Mouse (Mus musculus): ENCODE measurements at regions not wholly inside any gene's neighbourhood (a gene's known extent, or its start where the extent isn't known, plus 50 kb on each side); places are given as distances from the start of the nearest gene placed in this dataset.

DNA sequence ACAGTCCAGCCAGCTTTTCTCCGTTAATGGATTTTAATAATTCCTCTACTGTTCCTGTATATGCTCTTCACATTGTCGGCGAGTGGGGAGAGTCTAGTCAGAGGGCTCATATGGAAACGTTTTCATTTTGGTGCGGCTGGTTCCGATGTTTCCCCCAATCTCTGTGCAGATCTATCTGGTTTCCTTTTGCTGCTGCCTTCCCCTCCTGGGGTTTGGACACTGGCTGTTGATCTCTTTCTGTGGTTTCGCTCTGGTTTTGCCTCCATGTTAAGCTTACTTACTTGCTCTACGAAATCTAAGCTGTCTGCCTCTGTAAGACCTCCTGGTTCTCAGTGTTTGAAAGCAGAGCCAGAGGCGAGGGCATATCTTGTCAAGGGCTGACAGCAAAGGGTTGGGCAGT, 221.7 kb downstream of the Ndfip2 start:
- Histone ChIP-seq H3K9me3 (replicated peaks) (no peaks in the 10 kb centered on the region), H3K9ac (replicated peaks) (no peak overlapping the region), H3K36me3 (no peaks in the 10 kb centered on the region), H3K4me3 (replicated peaks) (no peak overlapping the region), H3K4me1 (peaks cover 12% of the 10 kb centered on the region; the same call in 1 of the 2 replicates), H3K4me2 (no peak overlapping the region), H3K27ac (replicated peaks) (no peak overlapping the region), H3K27me3 (replicated peaks) (no peaks in the 10 kb centered on the region)
- 78% methylated on average over 9 of the region's 9 CpGs for WGBS
- no peak for ATAC-seq (ENCODE audit: low FRiP score)

DNA sequence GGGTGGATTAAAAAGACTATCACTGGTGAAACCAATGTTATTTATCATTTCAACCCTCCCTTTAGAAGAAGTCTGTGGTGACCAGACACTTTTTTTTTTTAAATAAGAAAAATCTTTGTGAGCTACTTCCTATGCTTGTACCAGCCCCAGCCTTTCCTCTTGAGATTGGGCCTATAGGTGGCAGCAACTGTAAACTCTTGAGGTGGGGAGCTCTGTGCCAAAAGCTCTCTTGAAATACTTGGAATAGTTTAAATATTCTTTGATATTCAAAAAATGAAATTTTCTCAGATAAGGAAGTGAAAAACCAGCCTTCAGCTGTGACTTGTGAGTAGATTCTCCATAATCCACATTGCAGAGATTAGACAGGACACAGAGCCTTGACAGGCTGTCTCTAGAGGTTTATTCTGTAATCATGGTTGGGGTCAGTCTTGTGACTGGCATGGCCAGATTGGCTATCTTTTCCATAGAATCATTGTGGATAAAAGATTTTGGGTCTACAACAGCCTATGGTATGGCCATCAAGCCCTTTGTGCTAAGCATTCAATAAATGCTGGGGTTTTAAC, 216.7 kb downstream of the Ndfip2 start:
- H3K4me1 ChIP-seq: no peaks in the 10 kb centered on the region
- H3K27me3 ChIP-seq (replicated peaks): no peaks in the 10 kb centered on the region
- no peak; the same call in 1 of the 2 replicates for ATAC-seq (ENCODE audit: low FRiP score)
- H3K36me3 ChIP-seq: no peaks in the 10 kb centered on the region
- H3K4me3 ChIP-seq (replicated peaks): no peak overlapping the region
- no peak overlapping the region for H3K4me2 ChIP-seq
- no peak overlapping the region for H3K27ac ChIP-seq (replicated peaks)
- no peaks in the 10 kb centered on the region for H3K9me3 ChIP-seq (replicated peaks)
- H3K9ac ChIP-seq (replicated peaks): no peak overlapping the region

DNA sequence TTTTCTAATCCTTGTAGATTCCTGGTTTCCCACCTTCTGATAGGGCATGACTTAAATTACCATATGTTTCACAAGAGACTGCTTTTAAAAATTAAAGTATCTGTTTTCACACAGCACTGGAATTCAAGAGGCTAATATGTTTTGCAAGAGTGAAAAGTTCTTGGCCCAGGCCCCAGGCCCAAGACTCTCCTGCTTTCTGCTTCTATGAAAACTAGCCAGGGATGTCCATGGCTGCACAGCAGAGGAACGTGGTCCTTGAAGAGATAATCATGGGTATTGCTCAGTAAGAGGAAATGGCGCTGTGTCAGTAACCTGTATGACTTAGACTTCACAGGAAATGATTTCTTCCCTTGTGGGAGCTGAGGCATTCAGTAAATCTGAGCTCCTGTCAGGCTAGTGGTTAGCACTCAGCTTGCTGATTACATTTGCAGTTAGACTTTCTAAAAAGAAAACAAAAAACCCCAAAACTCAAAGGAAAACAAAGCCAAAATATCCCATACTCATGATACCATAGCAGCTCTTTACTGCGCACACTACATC, 190.6 kb downstream of the Ndfip2 start:
- Histone ChIP-seq H3K27me3 (replicated peaks) (no peaks in the 10 kb centered on the region), H3K27ac (replicated peaks) (no peak overlapping the region), H3K4me3 (replicated peaks) (no peak overlapping the region), H3K4me2 (no peak overlapping the region), H3K9ac (replicated peaks) (no peak overlapping the region), H3K36me3 (no peaks in the 10 kb centered on the region), H3K4me1 (no peaks in the 10 kb centered on the region), H3K9me3 (replicated peaks) (no peaks in the 10 kb centered on the region)
- WGBS: 82% methylated on average over 3 of the region's 3 CpGs
- ATAC-seq (ENCODE audit: low FRiP score): no peak

DNA sequence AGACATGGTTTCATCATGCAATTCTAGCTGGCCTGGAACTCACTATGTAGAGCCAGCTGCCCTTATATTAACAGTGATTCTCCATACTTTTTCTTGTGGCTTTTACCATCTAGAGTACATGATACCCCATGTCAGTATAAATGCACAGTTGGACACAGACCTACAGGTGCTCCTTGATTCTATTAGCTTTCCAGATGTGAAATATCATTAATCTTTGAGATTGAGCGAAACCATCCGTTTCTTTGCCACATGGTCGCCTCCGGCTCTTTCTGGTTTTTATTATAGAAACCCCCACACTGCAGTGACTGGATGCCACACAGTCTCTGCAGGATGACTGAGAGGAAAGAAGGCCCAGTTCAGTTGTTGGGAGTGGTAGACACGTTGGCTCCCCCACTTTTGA, 188.7 kb downstream of the Ndfip2 start:
- Histone ChIP-seq H3K4me2 (no peak overlapping the region), H3K27ac (replicated peaks) (no peak overlapping the region), H3K4me1 (no peaks in the 10 kb centered on the region), H3K4me3 (replicated peaks) (no peak overlapping the region), H3K9ac (replicated peaks) (no peak overlapping the region), H3K9me3 (replicated peaks) (no peaks in the 10 kb centered on the region), H3K27me3 (replicated peaks) (no peaks in the 10 kb centered on the region), H3K36me3 (no peaks in the 10 kb centered on the region)
- no peak for ATAC-seq (ENCODE audit: low FRiP score)
- 81% methylated on average over 5 of the region's 5 CpGs for WGBS

GRCm38 (mm10) chr14:105435343-105435742, 177.0 kb downstream of the Ndfip2 start:
- H3K4me2 ChIP-seq: no peak overlapping the region
- no peak overlapping the region for H3K27ac ChIP-seq (replicated peaks)
- no peaks in the 10 kb centered on the region for H3K27me3 ChIP-seq (replicated peaks)
- 85% methylated on average over 6 of the region's 6 CpGs for WGBS
- no peaks in the 10 kb centered on the region for H3K4me1 ChIP-seq
- H3K4me3 ChIP-seq (replicated peaks): no peak overlapping the region
- no peak for ATAC-seq (ENCODE audit: low FRiP score)
- H3K36me3 ChIP-seq: no peaks in the 10 kb centered on the region
- no peaks in the 10 kb centered on the region for H3K9me3 ChIP-seq (replicated peaks)
- H3K9ac ChIP-seq (replicated peaks): no peak overlapping the region

DNA sequence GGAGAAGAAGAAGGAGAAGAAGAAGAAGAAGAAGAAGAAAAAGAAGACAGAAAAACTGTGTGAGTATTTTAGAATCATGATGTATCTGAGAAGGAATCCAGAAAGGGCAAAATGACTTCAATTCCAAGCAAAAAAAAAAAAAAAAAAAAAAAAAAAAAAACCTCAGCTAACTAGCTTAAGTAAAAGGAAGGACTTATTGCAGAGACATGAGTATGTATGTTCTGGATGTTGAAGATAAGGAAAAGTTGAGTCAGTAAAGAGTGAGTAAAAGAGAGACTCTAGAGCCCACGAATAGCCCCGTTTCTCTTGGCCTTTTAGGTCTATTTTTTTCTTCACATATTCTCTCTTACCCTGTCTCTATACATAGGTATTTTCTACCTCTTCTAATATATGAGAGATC, 175.1 kb downstream of the Ndfip2 start:
- H3K4me2 ChIP-seq: no peak overlapping the region
- no peak overlapping the region for H3K4me3 ChIP-seq (replicated peaks)
- no peak overlapping the region for H3K27ac ChIP-seq (replicated peaks)
- H3K27me3 ChIP-seq (replicated peaks): no peaks in the 10 kb centered on the region
- no peaks in the 10 kb centered on the region for H3K4me1 ChIP-seq
- H3K36me3 ChIP-seq: no peaks in the 10 kb centered on the region
- H3K9me3 ChIP-seq (replicated peaks): no peaks in the 10 kb centered on the region
- WGBS: 95% methylated on average over 2 of the region's 2 CpGs
- no peak overlapping the region for H3K9ac ChIP-seq (replicated peaks)
- ATAC-seq (ENCODE audit: low FRiP score): no peak

GRCm38 (mm10) chr14:105432670-105433069, 174.3 kb downstream of the Ndfip2 start:
- Histone ChIP-seq H3K36me3 (no peaks in the 10 kb centered on the region), H3K27ac (replicated peaks) (no peak overlapping the region), H3K4me1 (peaks cover 2% of the 10 kb centered on the region), H3K4me3 (replicated peaks) (no peak overlapping the region), H3K9ac (replicated peaks) (no peak overlapping the region), H3K27me3 (replicated peaks) (no peaks in the 10 kb centered on the region), H3K4me2 (no peak overlapping the region), H3K9me3 (replicated peaks) (no peaks in the 10 kb centered on the region)
- WGBS: 6% methylated on average over 4 of the region's 4 CpGs
- ATAC-seq (ENCODE audit: low FRiP score): no peak

DNA sequence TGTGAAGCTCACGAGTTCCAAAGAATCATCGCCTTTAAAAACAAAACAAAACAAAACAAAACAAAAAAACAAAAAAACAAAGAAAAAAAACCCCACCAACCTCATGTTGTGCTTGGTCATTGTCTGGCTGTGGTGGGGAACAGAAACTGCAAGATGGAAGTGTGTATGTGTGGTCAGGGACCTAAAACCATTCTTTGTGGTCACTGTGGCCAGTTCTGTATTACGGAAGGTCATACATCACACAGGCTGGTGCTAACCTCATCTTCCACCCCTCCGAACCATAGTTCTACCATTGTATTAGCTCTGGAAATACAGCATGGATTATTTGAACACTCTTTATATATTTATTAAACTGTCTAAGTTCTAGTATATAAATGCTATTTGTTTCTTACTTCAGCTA, 173.2 kb downstream of the Ndfip2 start:
- WGBS: 95% methylated on average over 4 of the region's 4 CpGs
- Histone ChIP-seq H3K36me3 (no peaks in the 10 kb centered on the region), H3K9me3 (replicated peaks) (no peaks in the 10 kb centered on the region), H3K4me1 (peaks cover 13% of the 10 kb centered on the region), H3K4me2 (no peak overlapping the region), H3K4me3 (replicated peaks) (no peak overlapping the region), H3K9ac (replicated peaks) (no peak overlapping the region), H3K27ac (replicated peaks) (no peak overlapping the region), H3K27me3 (replicated peaks) (no peaks in the 10 kb centered on the region)
- ATAC-seq (ENCODE audit: low FRiP score): no peak

GRCm38 (mm10) chr14:105429664-105430257, 171.4 kb downstream of the Ndfip2 start:
- Histone ChIP-seq H3K27ac (replicated peaks) (no peak overlapping the region), H3K36me3 (no peaks in the 10 kb centered on the region), H3K9ac (replicated peaks) (no peak overlapping the region), H3K27me3 (replicated peaks) (no peaks in the 10 kb centered on the region), H3K4me2 (no peak overlapping the region), H3K4me1 (peaks cover 17% of the 10 kb centered on the region), H3K9me3 (replicated peaks) (no peaks in the 10 kb centered on the region), H3K4me3 (replicated peaks) (no peak overlapping the region)
- ATAC-seq (ENCODE audit: low FRiP score): no peak
- WGBS: 87% methylated on average over 5 of the region's 5 CpGs

DNA sequence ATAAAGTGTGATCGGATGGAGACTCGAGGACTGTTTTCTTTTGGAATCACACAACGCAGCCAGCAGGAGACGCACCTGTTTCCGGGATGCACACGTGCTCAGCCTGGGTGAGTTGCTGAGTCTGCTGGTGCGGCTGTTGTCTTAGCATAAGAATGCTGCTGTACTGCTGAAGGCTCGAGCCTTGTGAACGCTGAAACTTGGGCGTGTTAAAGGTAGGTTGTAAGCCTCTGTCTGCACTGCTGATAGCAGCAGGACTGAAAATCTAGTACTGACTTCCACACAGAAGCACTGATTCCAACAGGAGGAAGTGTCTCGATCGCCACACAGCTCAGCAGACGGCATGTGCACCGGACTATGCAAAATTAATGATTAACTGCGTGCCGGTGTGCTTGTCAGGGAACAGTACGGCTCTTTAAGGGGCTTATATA, 169.1 kb downstream of the Ndfip2 start:
- H3K4me3 ChIP-seq (replicated peaks): peak overlapping the region; percentile 27
- H3K9me3 ChIP-seq (replicated peaks): no peaks in the 10 kb centered on the region
- H3K4me1 ChIP-seq: peaks cover 17% of the 10 kb centered on the region
- no peak overlapping the region for H3K27ac ChIP-seq (replicated peaks)
- H3K4me2 ChIP-seq: peak overlapping the region; percentile 58
- peak overlapping the region; percentile 15; the same call in 1 of the 2 replicates for H3K9ac ChIP-seq (replicated peaks)
- WGBS: 7% methylated on average over 17 of the region's 17 CpGs
- no peaks in the 10 kb centered on the region for H3K36me3 ChIP-seq
- ATAC-seq (ENCODE audit: low FRiP score): peak; percentile 89
- no peaks in the 10 kb centered on the region for H3K27me3 ChIP-seq (replicated peaks)

DNA sequence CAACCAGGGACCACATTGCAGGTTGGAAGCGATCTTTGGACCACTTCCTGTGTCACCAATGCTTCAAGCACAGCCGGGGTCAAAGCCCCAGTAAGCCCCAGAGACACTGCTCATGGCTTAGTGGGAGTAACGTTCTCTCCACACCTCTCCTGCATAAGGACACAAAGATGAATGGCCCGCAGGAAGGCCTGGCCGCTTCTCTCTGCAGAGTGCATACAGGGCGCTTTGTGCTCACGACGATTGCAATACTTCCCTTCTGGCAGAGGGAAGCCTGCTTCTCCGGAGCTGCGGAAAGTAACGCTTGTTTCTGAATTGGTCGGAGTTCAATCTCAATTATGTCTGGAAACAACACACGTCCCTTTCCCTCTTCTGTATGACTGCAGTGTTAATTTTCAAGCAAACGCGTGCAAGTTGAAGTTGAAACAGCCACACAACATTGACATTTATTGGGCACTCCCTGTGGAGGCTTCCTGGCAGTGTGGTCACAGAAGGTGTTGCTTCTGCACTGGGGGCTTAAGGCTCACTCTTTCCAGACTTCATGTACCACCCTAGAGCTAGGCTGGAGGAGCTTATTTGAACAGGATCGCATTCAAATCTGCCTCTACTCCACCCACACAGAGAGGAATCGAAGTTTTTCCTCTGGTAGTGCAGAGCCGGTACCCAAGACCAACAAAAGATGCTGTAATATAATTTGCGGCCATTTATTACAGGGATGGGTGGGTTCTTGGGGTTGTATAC, 168.4 kb downstream of the Ndfip2 start:
- Histone ChIP-seq H3K4me1 (peaks cover 17% of the 10 kb centered on the region), H3K4me3 (replicated peaks) (0 out of 2 replicates have a peak overlapping the region, but pooled peaks have one; percentile 27), H3K27ac (replicated peaks) (no peak overlapping the region), H3K9ac (replicated peaks) (no peak overlapping the region), H3K9me3 (replicated peaks) (no peaks in the 10 kb centered on the region), H3K4me2 (peak overlapping the region; percentile 58), H3K27me3 (replicated peaks) (no peaks in the 10 kb centered on the region), H3K36me3 (no peaks in the 10 kb centered on the region)
- 39% methylated on average over 19 of the region's 19 CpGs for WGBS
- no peak; the same call in 1 of the 2 replicates for ATAC-seq (ENCODE audit: low FRiP score)

- Histone ChIP-seq H3K27me3 (replicated peaks) (no peaks in the 10 kb centered on the region), H3K4me2 (no peak overlapping the region), H3K9ac (replicated peaks) (no peak overlapping the region), H3K27ac (replicated peaks) (no peak overlapping the region), H3K9me3 (replicated peaks) (no peaks in the 10 kb centered on the region), H3K4me3 (replicated peaks) (no peak overlapping the region), H3K4me1 (no peaks in the 10 kb centered on the region), H3K36me3 (no peaks in the 10 kb centered on the region)
- WGBS: 78% methylated on average over 4 of the region's 4 CpGs
- ATAC-seq (ENCODE audit: low FRiP score): no peak
Measured at GRCm38 (mm10) chr14:105417967-105418366, 159.6 kb downstream of the Ndfip2 start.
